Mouse (Mus musculus) heart, adult 8-10 months (tissue): ENCODE measurements around the gene Macf1. TPM values are rescaled to one million over a fixed set of nuclear protein-coding genes. Genes with fewer than 3 reads are reported as not detected.
"Not testable (repeated sequence)": the region's sequence is repeated elsewhere in the genome, so short reads cannot be mapped to it uniquely, and the experiment has no call there.

Experiments used
- DNase-seq: peaks from one replicate; pipeline ENCODE4 v3.0.0; 2022; ENCODE audit warnings: low spot score
- total RNA-seq, 4 experiments: library from RNA; stranded (reverse); gene quantifications; 2 replicates each; pipeline ENCODE4 v1.2.4; 2022

Macf1 gene
- total RNA-seq, 4 experiments from 2014 or later = 223 to 243 (median 241) TPM

GRCm38 (mm10) chr4:123353271-123353877 lies 330.8 kb downstream of the Macf1 start:
- no peak for DNase-seq

- no peak for DNase-seq
These were observed 340.7 kb downstream of the Macf1 start for GRCm38 (mm10) chr4:123343471-123343789.

- DNase-seq = peak; percentile 31
These were observed 341.3 kb downstream of the Macf1 start, which contains the start of gene Bmp8a for GRCm38 (mm10) chr4:123342642-123343470. Gene Bmp8a (minus strand): TSS chr4:123343252.

- no peak for DNase-seq
These were observed 342.0 kb downstream of the Macf1 start for GRCm38 (mm10) chr4:123342091-123342641.

- no peak for DNase-seq
These were observed 343.9 kb downstream of the Macf1 start for GRCm38 (mm10) chr4:123340232-123340631.

GRCm38 (mm10) chr4:123337693-123338092 lies 346.5 kb downstream of the Macf1 start:
- no peak for DNase-seq

GRCm38 (mm10) chr4:123335796-123336585 lies 348.2 kb downstream of the Macf1 start:
- DNase-seq = no peak

GRCm38 (mm10) chr4:123335244-123335643 lies 348.9 kb downstream of the Macf1 start:
- not testable (repeated sequence) for DNase-seq

- DNase-seq = no peak
These were observed 350.0 kb downstream of the Macf1 start for GRCm38 (mm10) chr4:123334177-123334576.

GRCm38 (mm10) chr4:123333151-123333550 lies 351.0 kb downstream of the Macf1 start:
- no peak for DNase-seq

- DNase-seq = not testable (repeated sequence)
These were observed 352.2 kb downstream of the Macf1 start for GRCm38 (mm10) chr4:123331961-123332360.

GRCm38 (mm10) chr4:123331326-123331725 lies 352.8 kb downstream of the Macf1 start:
- DNase-seq = no peak

GRCm38 (mm10) chr4:123328946-123329345 lies 355.2 kb downstream of the Macf1 start:
- DNase-seq = no peak

GRCm38 (mm10) chr4:123327630-123328029 lies 356.5 kb downstream of the Macf1 start:
- DNase-seq = no peak

GRCm38 (mm10) chr4:123326087-123326486 lies 358.1 kb downstream of the Macf1 start:
- DNase-seq = no peak

- no peak for DNase-seq
These were observed 360.6 kb downstream of the Macf1 start, which contains the start of gene Oxct2a for GRCm38 (mm10) chr4:123323534-123323933. Gene Oxct2a (minus strand): TSS chr4:123323634.

GRCm38 (mm10) chr4:123322910-123323309 lies 361.2 kb downstream of the Macf1 start:
- DNase-seq = not testable (repeated sequence)

- no peak for DNase-seq
These were observed 369.7 kb downstream of the Macf1 start for GRCm38 (mm10) chr4:123314497-123314896.

GRCm38 (mm10) chr4:123313010-123313409 lies 371.1 kb downstream of the Macf1 start:
- DNase-seq = no peak

GRCm38 (mm10) chr4:123311845-123312244 lies 372.3 kb downstream of the Macf1 start:
- no peak for DNase-seq

GRCm38 (mm10) chr4:123308292-123308691 lies 375.9 kb downstream of the Macf1 start:
- DNase-seq = no peak

- DNase-seq = no peak
These were observed 377.2 kb downstream of the Macf1 start for GRCm38 (mm10) chr4:123306999-123307398.
